Mouse (Mus musculus): ENCODE data around the gene Kcnq1.

DNA sequence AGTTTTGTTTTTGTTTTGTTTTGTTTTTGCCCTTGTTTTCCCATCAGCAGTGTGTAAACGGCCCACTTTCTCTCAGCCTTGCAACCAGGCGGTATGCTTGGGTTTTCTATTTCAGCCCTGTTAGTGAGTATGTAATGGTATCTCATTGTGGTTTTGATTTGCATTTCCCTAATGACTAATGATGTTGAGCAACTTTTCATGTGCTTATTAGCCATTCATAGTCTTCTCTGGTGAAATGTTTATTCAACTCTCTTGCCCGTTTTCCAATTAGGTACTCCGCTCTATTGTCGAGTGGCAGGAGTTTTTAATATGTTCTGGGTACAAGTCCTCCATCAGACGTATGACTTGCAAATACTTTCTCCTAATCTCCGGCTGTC lies 262.1 kb downstream of the Kcnq1 start:
- TF ChIP-seq HCFC1 (IDR thresholded peaks at IDR 0.05; ENCODE audit: borderline replicate concordance, insufficient read depth, low read length), result no peak
- TF ChIP-seq ZC3H11A (IDR thresholded peaks at IDR 0.05; ENCODE audit: borderline replicate concordance, low read depth, low read length), result no peak

All from ES-E14 (cell line).